Mouse (Mus musculus) midbrain, embryonic 15.5 days (tissue): ENCODE results near the gene Dact3. TPM values are rescaled to one million over a fixed set of nuclear protein-coding genes. Genes with fewer than 3 reads are reported as not detected.

Source experiments
- ATAC-seq: fragments of 200-750 bp; cut with Nextera tagmentation; replicated peaks from 2 replicates; pipeline ENCODE4 v1.8.0; 2017; ENCODE audit warnings: moderate TSS enrichment
- H3K27ac ChIP-seq: fragments of 300-500 bp; sonication (generic); 2 replicates; pipeline ENCODE4 v1.5.1; 2015; ENCODE audit warnings: mild to moderate bottlenecking, inconsistent platforms
- H3K27me3 ChIP-seq: fragments of 300-500 bp; sonication (generic); replicated peaks from 2 replicates; pipeline ENCODE4 v1.6.1; 2015; ENCODE audit warnings: inconsistent platforms
- H3K36me3 ChIP-seq: fragments of 300-500 bp; sonication (generic); replicated peaks from 2 replicates; pipeline ENCODE4 v1.6.1; 2015; ENCODE audit warnings: inconsistent platforms
- H3K4me1 ChIP-seq: fragments of 300-500 bp; sonication (generic); 2 replicates; pipeline ENCODE4 v1.6.1; 2015; ENCODE audit warnings: inconsistent platforms
- H3K4me2 ChIP-seq: fragments of 300-500 bp; sonication (generic); 2 replicates; pipeline ENCODE4 v1.6.1; 2015; ENCODE audit warnings: inconsistent platforms, mild to moderate bottlenecking, moderate library complexity
- H3K4me3 ChIP-seq: fragments of 300-500 bp; sonication (generic); 2 replicates; pipeline ENCODE4 v1.5.1; 2015; ENCODE audit warnings: mild to moderate bottlenecking, inconsistent platforms
- H3K9ac ChIP-seq: fragments of 300-500 bp; sonication (generic); 2 replicates; pipeline ENCODE4 v1.6.1; 2015; ENCODE audit warnings: mild to moderate bottlenecking, inconsistent platforms
- H3K9me3 ChIP-seq: fragments of 300-500 bp; sonication (generic); 2 replicates; pipeline ENCODE4 v1.6.1; 2016; ENCODE audit warnings: inconsistent platforms
- WGBS: fragments of 180-500 bp; shearing (Covaris S2); methylation state at CpG from one replicate; pipeline ENCODE4 v1.1.7; 2015; ENCODE audit warnings: mixed read lengths; 5-methylcytosine and 5-hydroxymethylcytosine counted together
- polyA plus RNA-seq: library from polyadenylated mRNA; unstranded; fragments of >200 nt; fragmentation: Nextera tagmentation; extraction: Ambion mirVana; gene quantifications from 2 replicates; pipeline ENCODE4 v1.2.1, GENCODE M21; 2015

Gene Dact3
- polyA plus RNA-seq, 1 experiment from 2014 or later = 4.7 TPM

DNA sequence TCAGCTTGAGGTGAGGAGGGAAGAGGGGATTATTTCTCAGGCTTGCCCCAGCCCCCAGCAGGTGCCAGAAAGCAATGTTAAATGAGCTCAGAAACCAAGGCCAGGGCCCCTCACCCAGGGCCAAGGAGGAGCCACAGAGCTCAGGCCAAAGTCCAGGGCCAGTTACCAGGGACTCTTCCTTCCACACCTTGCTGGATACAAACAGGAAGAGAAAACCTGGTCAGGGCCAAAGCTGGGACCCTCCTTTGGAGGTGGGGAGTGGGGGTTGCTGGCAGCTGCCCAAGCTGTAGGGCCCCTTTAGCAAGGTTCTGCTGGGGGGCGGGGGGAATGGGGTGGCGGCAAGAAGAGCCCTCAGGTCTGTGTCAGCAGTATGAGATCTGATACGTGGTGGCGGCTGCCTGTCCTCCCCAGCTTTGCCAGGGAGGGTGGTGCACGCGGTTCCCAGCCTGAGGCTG lies 46.8 kb downstream of the Dact3 start:
- Histone ChIP-seq H3K4me2 (peak overlapping the region; percentile 98), H3K36me3 (peaks cover 14% of the 10 kb centered on the region), H3K9ac (peak overlapping the region; percentile 98), H3K4me1 (peaks cover 48% of the 10 kb centered on the region), H3K27ac (peak overlapping the region; percentile 99), H3K4me3 (peak overlapping the region; percentile 91), H3K27me3 (no peaks in the 10 kb centered on the region), H3K9me3 (no peaks in the 10 kb centered on the region)
- WGBS = 20% methylated on average over 6 of the region's 6 CpGs
- no peak for ATAC-seq

- 36% methylated on average over 10 of the region's 10 CpGs for WGBS
- peak overlapping the region; percentile 98 for H3K4me2 ChIP-seq
- H3K27me3 ChIP-seq = no peaks in the 10 kb centered on the region
- H3K4me3 ChIP-seq = peak overlapping the region; percentile 91
- H3K36me3 ChIP-seq = peaks cover 9% of the 10 kb centered on the region
- ATAC-seq = no peak
- no peaks in the 10 kb centered on the region for H3K9me3 ChIP-seq
- peak overlapping the region; percentile 98 for H3K9ac ChIP-seq
- peak overlapping the region; percentile 99 for H3K27ac ChIP-seq
- peaks cover 48% of the 10 kb centered on the region for H3K4me1 ChIP-seq
Measured at GRCm38 (mm10) chr7:16922360-16922973, 47.4 kb downstream of the Dact3 start.

- peaks cover 43% of the 10 kb centered on the region for H3K4me1 ChIP-seq
- peak; percentile 10 for ATAC-seq
- peak overlapping the region; percentile 98 for H3K4me2 ChIP-seq
- H3K4me3 ChIP-seq = peak overlapping the region; percentile 91
- peak overlapping the region; percentile 99 for H3K27ac ChIP-seq
- under 1% methylated on average over 31 of the region's 57 CpGs for WGBS
- H3K36me3 ChIP-seq = no peaks in the 10 kb centered on the region; the same call in 1 of the 2 replicates
- no peaks in the 10 kb centered on the region for H3K9me3 ChIP-seq
- H3K9ac ChIP-seq = peak overlapping the region; percentile 98
- H3K27me3 ChIP-seq = no peaks in the 10 kb centered on the region
Measured at GRCm38 (mm10) chr7:16923283-16924036, 48.3 kb downstream of the Dact3 start.

DNA sequence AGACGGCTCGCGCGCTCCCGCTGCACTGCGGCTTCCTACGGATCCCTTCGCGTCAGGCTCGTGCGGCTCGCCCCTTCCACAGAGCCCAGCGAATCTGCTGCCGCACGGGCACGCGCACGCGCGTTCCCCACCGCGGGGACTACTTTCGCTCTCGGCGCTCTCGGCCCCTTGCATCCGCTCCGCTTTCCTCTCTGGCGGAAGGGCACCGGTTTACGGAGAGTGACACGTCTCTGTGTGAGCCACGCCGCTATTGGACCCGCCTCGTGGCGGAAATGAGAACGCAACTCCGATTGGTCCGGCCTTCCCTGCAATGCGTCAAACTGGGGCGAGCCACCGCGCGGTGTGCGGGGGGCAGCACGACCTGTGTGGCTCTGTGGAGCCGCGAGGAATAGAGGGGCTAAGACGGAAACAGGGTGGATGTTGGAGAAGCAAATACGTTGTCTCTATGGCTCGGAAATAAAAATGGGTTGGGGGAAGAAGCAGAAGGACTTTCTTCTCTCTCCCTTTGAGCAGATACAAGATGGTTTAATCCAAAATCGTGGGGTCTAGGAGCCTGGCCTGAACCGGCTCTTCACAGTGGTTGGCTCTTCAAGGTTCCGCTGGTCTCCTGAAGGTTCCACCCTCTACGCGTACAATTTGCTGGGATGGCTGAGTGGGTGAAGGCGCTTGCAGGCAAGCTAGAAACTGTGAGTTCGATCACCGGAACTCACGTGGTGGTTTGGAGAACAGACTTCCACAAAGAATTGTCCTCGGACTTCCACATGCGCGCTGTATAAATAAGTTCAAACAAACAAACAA lies 49.1 kb downstream of the Dact3 start, which contains the start of gene Calm3:
Gene Calm3 (minus strand): TSS at position 78 of the 798 bp plus-strand sequence.
- Histone ChIP-seq H3K4me3 (peak within 1 kb of the TSS; percentile 91), H3K9ac (peak within 1 kb of the TSS; percentile 98), H3K4me2 (peak within 1 kb of the TSS; percentile 98), H3K9me3 (no peaks in the 10 kb centered on the region), H3K36me3 (no peaks in the 10 kb centered on the region), H3K27me3 (no peaks in the 10 kb centered on the region), H3K27ac (peak within 1 kb of the TSS; percentile 99), H3K4me1 (peaks cover 35% of the 10 kb centered on the region)
- WGBS = 1% methylated on average over 62 of the region's 64 CpGs
- peak; percentile 92 for ATAC-seq

DNA sequence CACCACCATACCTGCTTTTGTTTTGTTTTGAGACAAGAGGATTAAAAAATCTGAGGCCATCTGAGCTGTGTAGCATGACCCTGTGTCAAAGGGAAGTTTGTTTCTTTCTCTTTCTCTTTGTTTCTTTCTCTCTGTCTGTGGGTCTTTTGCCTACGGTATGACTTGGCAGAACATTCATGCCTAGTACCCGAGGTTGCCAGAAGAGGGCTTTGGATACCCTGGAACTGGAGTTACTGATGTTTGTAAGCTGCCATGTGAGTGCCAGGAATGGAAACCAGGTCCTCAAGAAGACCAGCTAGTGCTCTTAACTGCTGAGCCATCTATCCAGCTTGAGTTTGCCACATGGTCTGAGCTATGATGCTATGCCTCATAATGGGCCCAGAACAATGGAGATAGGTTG lies 53.2 kb downstream of the Dact3 start:
- Histone ChIP-seq H3K36me3 (no peaks in the 10 kb centered on the region), H3K27me3 (no peaks in the 10 kb centered on the region), H3K9ac (no peak overlapping the region), H3K4me2 (no peak overlapping the region), H3K27ac (no peak overlapping the region), H3K4me1 (peaks cover 23% of the 10 kb centered on the region), H3K4me3 (no peak overlapping the region), H3K9me3 (no peaks in the 10 kb centered on the region)
- no peak for ATAC-seq
- 35% methylated on average over 2 of the region's 2 CpGs for WGBS

- no peaks in the 10 kb centered on the region for H3K36me3 ChIP-seq
- no peaks in the 10 kb centered on the region for H3K9me3 ChIP-seq
- no peak for ATAC-seq
- 2% methylated on average over 1 of the region's 1 CpGs for WGBS
- H3K4me1 ChIP-seq = peaks cover 31% of the 10 kb centered on the region
- no peak overlapping the region for H3K4me2 ChIP-seq
- peak overlapping the region; percentile 31; the same call in 1 of the 2 replicates for H3K27ac ChIP-seq
- H3K27me3 ChIP-seq = no peaks in the 10 kb centered on the region
- H3K9ac ChIP-seq = no peak overlapping the region
- no peak overlapping the region for H3K4me3 ChIP-seq
Measured at GRCm38 (mm10) chr7:16930850-16931249, 55.7 kb downstream of the Dact3 start.

- no peaks in the 10 kb centered on the region for H3K36me3 ChIP-seq
- H3K27ac ChIP-seq = peak overlapping the region; percentile 84
- H3K4me2 ChIP-seq = no peak overlapping the region
- H3K27me3 ChIP-seq = no peaks in the 10 kb centered on the region
- ATAC-seq = peak; percentile 40
- no peak overlapping the region for H3K9ac ChIP-seq
- H3K4me1 ChIP-seq = peaks cover 31% of the 10 kb centered on the region
- WGBS = 13% methylated on average over 14 of the region's 14 CpGs
- no peaks in the 10 kb centered on the region for H3K9me3 ChIP-seq
- H3K4me3 ChIP-seq = no peak overlapping the region
Measured at GRCm38 (mm10) chr7:16931968-16932627, 57.0 kb downstream of the Dact3 start.

DNA sequence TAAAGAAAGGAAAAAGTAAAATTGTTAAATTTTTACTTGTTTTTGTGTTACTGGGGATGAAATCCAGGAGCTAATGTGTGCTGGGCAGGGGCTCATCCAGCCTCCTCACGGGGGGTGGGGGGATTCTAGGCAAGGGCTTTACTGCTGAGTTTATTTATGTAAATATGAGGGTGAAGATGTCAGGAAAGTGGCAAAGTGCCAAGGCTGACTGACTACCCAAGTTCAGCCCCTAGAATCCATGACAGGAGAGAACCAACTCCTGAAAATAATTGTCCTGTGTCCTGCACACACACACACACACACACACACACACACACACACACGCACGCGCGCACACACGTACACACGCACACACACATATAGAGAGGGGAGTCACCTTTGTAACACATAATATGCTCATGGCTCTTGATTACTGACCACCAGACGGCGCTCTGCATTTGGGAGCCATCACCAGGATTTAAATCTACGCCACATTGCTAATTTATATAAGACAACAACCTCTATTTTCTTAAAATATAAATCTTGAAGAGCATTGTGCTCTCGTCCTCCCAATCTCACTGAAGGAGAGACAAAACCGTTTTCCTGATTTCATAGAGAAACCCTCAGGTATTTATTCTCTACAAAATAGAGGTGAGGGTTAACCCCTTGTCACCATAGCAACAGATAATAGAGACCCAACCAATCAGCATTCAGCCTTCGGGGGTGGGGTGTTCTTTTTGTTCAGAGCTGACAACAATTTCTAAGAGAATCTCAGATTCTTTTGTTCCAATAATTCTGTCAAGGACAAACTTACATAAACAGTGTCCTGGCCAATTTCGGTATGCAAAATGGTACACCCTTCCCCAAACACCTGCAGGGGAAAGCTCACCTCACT lies 57.8 kb downstream of the Dact3 start:
- Histone ChIP-seq H3K9ac (no peak overlapping the region), H3K4me1 (peaks cover 36% of the 10 kb centered on the region), H3K36me3 (no peaks in the 10 kb centered on the region), H3K27me3 (no peaks in the 10 kb centered on the region), H3K4me3 (no peak overlapping the region), H3K9me3 (no peaks in the 10 kb centered on the region), H3K27ac (peak overlapping the region; percentile 84), H3K4me2 (peak overlapping the region; percentile 36)
- ATAC-seq = peak; percentile 74
- 30% methylated on average over 14 of the region's 14 CpGs for WGBS

Other genes with a start within 250 kb of the Dact3 start
- not detected in 2 replicates for gene Ceacam15, start 199.6 kb upstream of the Dact3 start, polyA plus RNA-seq
- gene Ceacam9, start 153.4 kb upstream of the Dact3 start, polyA plus RNA-seq = 0.17 and 0.19 TPM in 2 replicates
- gene Ap2s1, start 136.9 kb upstream of the Dact3 start, polyA plus RNA-seq = 452 and 465 TPM in 2 replicates
- gene Slc1a5, start 94.0 kb upstream of the Dact3 start, polyA plus RNA-seq = 12.4 and 14.3 TPM in 2 replicates
- gene Strn4, start 59.4 kb upstream of the Dact3 start, polyA plus RNA-seq = 205 and 227 TPM in 2 replicates
- gene Fkrp, start 58.6 kb upstream of the Dact3 start, polyA plus RNA-seq = 51.9 and 55.1 TPM in 2 replicates
- gene Prkd2, start 32.4 kb upstream of the Dact3 start, polyA plus RNA-seq = 6.7 TPM in 2 replicates
- gene Gng8, start 16.5 kb downstream of the Dact3 start, polyA plus RNA-seq = 9.7 and 16.6 TPM in 2 replicates
- gene Ptgir, start 31.2 kb downstream of the Dact3 start, polyA plus RNA-seq = 0.42 and 0.43 TPM in 2 replicates
- gene Calm3, start 48.8 kb downstream of the Dact3 start, polyA plus RNA-seq = 351 and 370 TPM in 2 replicates
- 198 and 205 TPM in 2 replicates for gene Pnmal2, start 69.4 kb downstream of the Dact3 start, polyA plus RNA-seq
- gene Pnmal1, start 84.4 kb downstream of the Dact3 start, polyA plus RNA-seq = 74.5 and 76.1 TPM in 2 replicates
- gene Gm42372, start 107.8 kb downstream of the Dact3 start, polyA plus RNA-seq = 6.8 and 7.1 TPM in 2 replicates
- 6.4 and 6.8 TPM in 2 replicates for gene Ccdc8, start 117.4 kb downstream of the Dact3 start, polyA plus RNA-seq
- 124 and 127 TPM in 2 replicates for gene Ppp5c, start 152.6 kb downstream of the Dact3 start, polyA plus RNA-seq
- gene Hif3a, start 187.1 kb downstream of the Dact3 start, polyA plus RNA-seq = 4.7 and 5.2 TPM in 2 replicates
- 4.4 and 6.1 TPM in 2 replicates for gene Psg16, start 198.7 kb downstream of the Dact3 start, polyA plus RNA-seq